10 mouse cellular contexts compared by ENCODE assay signal in genomic region chr12:109400041-109400440, GRCm38 (mm10). TPM values are rescaled to one million over a fixed set of nuclear protein-coding genes. Genes with fewer than 3 reads are reported as not detected.
DNase-seq lines count a peak whose midpoint lies in the region; ATAC-seq and TF ChIP-seq lines count a peak whose summit lies in the region.
"Had no signal": no experiment of that assay in that cellular context is flagged by ENCODE, and none has a peak within 500 bp of the region (broad histone marks: within the 10 kb centered on the region; RNA-seq: fewer than 3 reads in every experiment).

No protein-coding gene starts in this region.

- 0 out of 2 replicates have a peak, but pooled peaks cover 10% of the 10 kb centered on the region for H3K4me1 ChIP-seq in heart, postnatal 0 days (ENCODE audit: control insufficient read depth, insufficient read depth)
- no peaks in the 10 kb centered on the region for H3K4me1 ChIP-seq in heart, adult 2 months (ENCODE audit: control insufficient read depth, insufficient read depth, low read length)
- peaks cover 59% of the 10 kb centered on the region for H3K4me1 ChIP-seq in midbrain, embryonic 10.5 days
- peaks cover 4% of the 10 kb centered on the region; the same call in 1 of the 2 replicates for H3K4me1 ChIP-seq in midbrain, embryonic 16.5 days (ENCODE audit: control insufficient read depth, insufficient read depth, low read length)

- no peak overlapping the region for H3K9ac ChIP-seq in heart, postnatal 0 days (replicated peaks; ENCODE audit: low read depth, low read length)
- H3K9ac ChIP-seq in heart, adult 2 months (ENCODE audit: low read depth, low read length) = no peak overlapping the region
- no peak overlapping the region for H3K9ac ChIP-seq in midbrain, embryonic 16.5 days (ENCODE audit: low read depth, low read length)

- no peak overlapping the region; the same call in 1 of the 2 replicates for H3K4me2 ChIP-seq in heart, postnatal 0 days (ENCODE audit: low read depth, low read length)
- H3K4me2 ChIP-seq in midbrain, embryonic 16.5 days (ENCODE audit: low read length) = no peak overlapping the region; the same call in 1 of the 2 replicates

- DNase-seq in embryo, embryonic 10.5 days (ENCODE audit: low spot score) = peak; percentile 3
- no peak for DNase-seq in embryo, embryonic 10 days (ENCODE audit: low spot score)
- no peak for DNase-seq in heart, postnatal 0 days (ENCODE audit: low spot score)
- no peak for DNase-seq in heart, adult 2 months
- DNase-seq in midbrain, embryonic 10.5 days (ENCODE audit: low spot score) = no peak
- DNase-seq in layer of hippocampus, adult 9-11 months = no peak
- DNase-seq in cerebellum, postnatal 25 days = no peak
- DNase-seq: left cerebral cortex, postnatal 4 days had no signal

- no peaks in the 10 kb centered on the region for H3K79me2 ChIP-seq in heart, adult 2 months (replicated peaks; ENCODE audit: control insufficient read depth, insufficient read depth, low read length)

- no peak for TF ChIP-seq POLR2A in heart, adult 2 months (IDR thresholded peaks at IDR 0.05; ENCODE audit: insufficient read depth, low read depth, low read length)

- H3K9me3 ChIP-seq in heart, postnatal 0 days (replicated peaks; ENCODE audit: control insufficient read depth, low read length) = no peaks in the 10 kb centered on the region
- no peaks in the 10 kb centered on the region for H3K9me3 ChIP-seq in midbrain, embryonic 10.5 days (replicated peaks)
- H3K9me3 ChIP-seq in midbrain, embryonic 16.5 days (replicated peaks; ENCODE audit: control insufficient read depth, low read length, poor library complexity, severe bottlenecking) = no peaks in the 10 kb centered on the region

- ATAC-seq in heart, postnatal 0 days (ENCODE audit: insufficient read depth, low read depth) = no peak
- ATAC-seq in midbrain, embryonic 16.5 days = no peak

- no peaks in the 10 kb centered on the region for H3K36me3 ChIP-seq in heart, postnatal 0 days (replicated peaks; ENCODE audit: control insufficient read depth, insufficient read depth, low read length)
- H3K36me3 ChIP-seq in heart, adult 2 months (ENCODE audit: control insufficient read depth, insufficient read depth, low read length) = no peaks in the 10 kb centered on the region
- no peaks in the 10 kb centered on the region for H3K36me3 ChIP-seq in midbrain, embryonic 10.5 days
- no peaks in the 10 kb centered on the region for H3K36me3 ChIP-seq in midbrain, embryonic 16.5 days (ENCODE audit: control insufficient read depth, insufficient read depth, low read length)

- TF ChIP-seq CTCF in heart, postnatal 0 days (IDR thresholded peaks at IDR 0.05; ENCODE audit: low read depth) = no peak
- TF ChIP-seq CTCF in heart, adult 2 months (IDR thresholded peaks at IDR 0.05) = no peak

- intact Hi-C loops in heart, adult 2 months (cut with DNase I) = no loop called here

- 92% methylated on average over 7 of the region's 7 CpGs for WGBS in heart, postnatal 0 days
- WGBS in heart, adult 2 months = 89% methylated on average over 7 of the region's 7 CpGs
- 87% methylated on average over 7 of the region's 7 CpGs for WGBS in midbrain, embryonic 10.5 days
- WGBS in midbrain, embryonic 16.5 days = 85% methylated on average over 7 of the region's 7 CpGs

- H3K27me3 ChIP-seq in heart, postnatal 0 days (ENCODE audit: control insufficient read depth, insufficient read depth, low read length) = peaks cover 7% of the 10 kb centered on the region; the same call in 1 of the 2 replicates
- no peaks in the 10 kb centered on the region for H3K27me3 ChIP-seq in heart, adult 2 months (ENCODE audit: control insufficient read depth, insufficient read depth, low read length)
- peaks cover 34% of the 10 kb centered on the region for H3K27me3 ChIP-seq in midbrain, embryonic 10.5 days (ENCODE audit: low read depth, poor library complexity, severe bottlenecking)
- no peaks in the 10 kb centered on the region for H3K27me3 ChIP-seq in midbrain, embryonic 16.5 days (ENCODE audit: control insufficient read depth, insufficient read depth, low read depth, low read length)

- 0 out of 2 replicates have a peak overlapping the region, but pooled peaks have one; percentile 11 for H3K27ac ChIP-seq in heart, postnatal 0 days (ENCODE audit: low read depth)
- H3K27ac ChIP-seq in heart, adult 2 months = no peak overlapping the region
- H3K27ac ChIP-seq in midbrain, embryonic 10.5 days (replicated peaks) = 0 out of 2 replicates have a peak overlapping the region, but pooled peaks have one; percentile 47
- no peak overlapping the region for H3K27ac ChIP-seq in midbrain, embryonic 16.5 days (ENCODE audit: low read length)

- no peak for TF ChIP-seq EP300 in heart, postnatal 0 days (IDR thresholded peaks at IDR 0.05; ENCODE audit: low read depth)
- TF ChIP-seq EP300 in heart, adult 2 months (IDR thresholded peaks at IDR 0.05; ENCODE audit: insufficient read depth, low read depth, low read length) = no peak

- H3K4me3 ChIP-seq in heart, postnatal 0 days (ENCODE audit: low read depth, low read length) = no peak overlapping the region
- H3K4me3 ChIP-seq in heart, adult 2 months = no peak overlapping the region
- H3K4me3 ChIP-seq in midbrain, embryonic 10.5 days = no peak overlapping the region
- no peak overlapping the region for H3K4me3 ChIP-seq in midbrain, embryonic 16.5 days (ENCODE audit: low read depth, low read length)

RNA-seq across cellular contexts. Expression of gene Dlk1, which starts 52.6 kb away (rescaled TPM):
- total RNA-seq in heart, postnatal 0 days (2014; rRNA removed; ENCODE audit: low replicate concordance) = 45.0 and 55.2 TPM in 2 replicates
- polyA plus RNA-seq in heart, postnatal 0 days (2015; fragmentation: Nextera tagmentation; extraction: Ambion mirVana) = 55.1 and 62.9 TPM in 2 replicates
- under 1 TPM in 1 of 2 experiments, not detected in 1; 0.23 TPM for total RNA-seq in heart, adult 2 months (2021)
- polyA plus RNA-seq in heart, adult 2 months (2012; rRNA removed) = 0.90 and 1.3 TPM in 2 replicates
- 107 and 118 TPM in 2 replicates for polyA plus RNA-seq in midbrain, embryonic 10.5 days (2016; fragmentation: Nextera tagmentation; extraction: Ambion mirVana)
- polyA plus RNA-seq in midbrain, embryonic 16.5 days (2015; fragmentation: Nextera tagmentation; extraction: Ambion mirVana) = 50.4 and 66.0 TPM in 2 replicates
- total RNA-seq: common myeloid progenitor, adult 5-6 weeks had no signal

Comparison
In these comparisons a context has a peak if more than half of its experiments do, and no peak if none do; other contexts are left out.
1. H3K27ac ChIP-seq: peak in heart, postnatal 0 days (single experiment) and midbrain, embryonic 10.5 days (single experiment); none in heart, adult 2 months (single experiment) and midbrain, embryonic 16.5 days (single experiment).
2. RNA of gene Dlk1, which starts 52.6 kb away (polyA plus RNA-seq): 107 to 118 TPM in midbrain, embryonic 10.5 days, 55.1 to 62.9 TPM in heart, postnatal 0 days and 50.4 to 66.0 TPM in midbrain, embryonic 16.5 days; 0.90 to 1.3 TPM in heart, adult 2 months; every median in the first group is over 10 times any median in the second.